Mouse (Mus musculus): ENCODE measurements around the gene Gm973. TPM values are rescaled to one million over a fixed set of nuclear protein-coding genes. Genes with fewer than 3 reads are reported as not detected.

Gene Gm973
- not detected in 2 replicates for polyA plus RNA-seq (2012; ENCODE audit: insufficient read depth, insufficient read length, missing spikeins)

DNA sequence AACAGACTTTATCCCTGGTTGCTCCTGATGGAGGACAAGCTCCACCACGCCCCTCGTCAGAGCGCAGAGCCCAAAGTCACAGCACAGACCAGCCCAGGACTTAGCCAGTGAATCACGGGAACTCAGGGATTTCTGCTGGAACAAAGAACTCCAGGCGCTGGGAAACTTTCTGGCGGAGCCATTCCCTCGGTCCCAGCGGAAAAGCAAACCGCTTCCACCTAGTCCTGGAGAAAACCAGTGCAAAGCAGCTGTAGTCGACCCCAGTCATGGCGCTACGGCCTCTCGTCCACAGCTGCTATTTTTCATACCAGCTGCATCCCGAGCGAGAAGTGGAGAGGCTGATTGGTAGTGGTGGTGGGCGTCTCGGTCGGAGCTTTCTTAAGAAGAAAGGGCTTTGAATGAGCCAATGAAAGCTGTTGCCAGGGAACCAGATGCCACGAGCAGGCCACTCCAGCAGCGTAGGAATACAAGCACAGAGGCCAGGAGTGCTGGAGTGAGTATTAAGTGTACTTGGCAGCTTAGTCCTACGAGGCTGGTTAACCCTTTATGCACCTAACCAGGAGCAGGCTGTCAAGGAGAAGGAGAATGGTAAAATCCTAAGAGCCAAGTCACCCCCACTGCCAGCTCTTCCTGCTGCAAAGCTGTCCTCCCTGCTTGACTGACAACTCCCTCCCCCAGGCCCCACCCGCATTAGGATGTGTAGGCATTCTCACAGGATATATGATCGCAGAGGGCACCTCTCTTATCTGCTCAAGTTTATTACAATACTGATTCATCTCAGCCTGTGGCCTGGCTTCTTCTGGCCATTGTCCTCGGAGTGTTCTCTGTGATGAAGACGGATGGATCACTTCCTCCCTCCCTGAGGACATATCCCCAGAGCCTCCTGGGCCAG, at the start of gene Gm973:
TSS of gene Gm973 (plus strand) at position 239 of the 892 bp plus-strand sequence.
- H3K4me3 ChIP-seq (ENCODE audit: insufficient read depth, low read length) = no peak within 1 kb of the TSS
- no peaks in the 10 kb centered on the region for H3K4me1 ChIP-seq (ENCODE audit: control insufficient read depth, insufficient read depth, low read length)
- TF ChIP-seq POLR2A (IDR thresholded peaks at IDR 0.05; ENCODE audit: borderline replicate concordance, low read depth, low read length) = no peak
- TF ChIP-seq CTCF (IDR thresholded peaks at IDR 0.05; ENCODE audit: low read depth, low read length) = no peak
- no peak within 1 kb of the TSS for H3K27ac ChIP-seq (ENCODE audit: insufficient read depth, low read depth, low read length)

DNA sequence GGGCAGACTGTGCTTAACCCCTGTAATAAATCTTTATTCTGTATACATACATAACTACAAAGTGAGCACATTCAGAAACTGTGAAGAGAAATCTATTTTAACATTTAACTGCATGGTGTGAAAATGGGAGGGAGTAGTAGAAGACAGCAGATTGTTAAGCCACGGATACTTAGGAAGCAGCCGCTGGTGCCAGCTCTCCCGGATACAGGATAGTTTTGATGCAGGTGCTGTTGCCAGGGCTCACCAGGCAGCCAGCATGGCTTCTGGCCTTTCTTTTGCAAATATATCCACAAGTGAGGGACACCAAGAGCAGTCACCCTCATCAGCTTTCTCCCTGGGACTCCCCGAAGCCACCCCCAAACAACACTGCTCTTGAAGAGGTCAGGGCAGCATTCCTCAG, 46.9 kb upstream of the Gm973 start:
- no peak for TF ChIP-seq CTCF (IDR thresholded peaks at IDR 0.05; ENCODE audit: low read depth, low read length)
- no peak for TF ChIP-seq POLR2A (IDR thresholded peaks at IDR 0.05; ENCODE audit: borderline replicate concordance, low read depth, low read length)
- no peak overlapping the region for H3K27ac ChIP-seq (ENCODE audit: insufficient read depth, low read depth, low read length)
- H3K4me1 ChIP-seq (ENCODE audit: control insufficient read depth, insufficient read depth, low read length) = peaks cover 35% of the 10 kb centered on the region
- H3K4me3 ChIP-seq (ENCODE audit: insufficient read depth, low read length) = no peak overlapping the region

DNA sequence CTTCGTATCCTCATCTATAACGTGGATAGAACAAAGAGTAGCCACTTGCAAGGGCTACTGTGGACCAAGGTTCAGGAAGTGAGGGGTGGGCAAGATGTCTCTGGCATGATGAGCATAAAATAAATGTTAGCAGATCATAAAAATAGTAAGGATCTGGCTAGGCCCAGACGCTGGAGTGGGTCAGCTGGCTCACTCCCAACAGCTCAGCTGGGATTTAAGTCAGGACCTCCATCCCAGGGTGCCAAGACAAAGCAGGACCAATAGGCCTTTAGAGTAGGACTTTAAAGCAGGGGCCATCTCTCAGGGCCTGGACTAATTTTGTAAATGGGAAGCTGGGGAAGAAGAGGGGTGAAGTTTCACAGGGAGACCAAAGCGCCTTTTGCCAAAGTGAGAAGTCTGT, 45.3 kb upstream of the Gm973 start:
- no peak overlapping the region for H3K4me3 ChIP-seq (ENCODE audit: insufficient read depth, low read length)
- TF ChIP-seq POLR2A (IDR thresholded peaks at IDR 0.05; ENCODE audit: borderline replicate concordance, low read depth, low read length) (no peak), CTCF (IDR thresholded peaks at IDR 0.05; ENCODE audit: low read depth, low read length) (no peak)
- peaks cover 35% of the 10 kb centered on the region for H3K4me1 ChIP-seq (ENCODE audit: control insufficient read depth, insufficient read depth, low read length)
- no peak overlapping the region for H3K27ac ChIP-seq (ENCODE audit: insufficient read depth, low read depth, low read length)

DNA sequence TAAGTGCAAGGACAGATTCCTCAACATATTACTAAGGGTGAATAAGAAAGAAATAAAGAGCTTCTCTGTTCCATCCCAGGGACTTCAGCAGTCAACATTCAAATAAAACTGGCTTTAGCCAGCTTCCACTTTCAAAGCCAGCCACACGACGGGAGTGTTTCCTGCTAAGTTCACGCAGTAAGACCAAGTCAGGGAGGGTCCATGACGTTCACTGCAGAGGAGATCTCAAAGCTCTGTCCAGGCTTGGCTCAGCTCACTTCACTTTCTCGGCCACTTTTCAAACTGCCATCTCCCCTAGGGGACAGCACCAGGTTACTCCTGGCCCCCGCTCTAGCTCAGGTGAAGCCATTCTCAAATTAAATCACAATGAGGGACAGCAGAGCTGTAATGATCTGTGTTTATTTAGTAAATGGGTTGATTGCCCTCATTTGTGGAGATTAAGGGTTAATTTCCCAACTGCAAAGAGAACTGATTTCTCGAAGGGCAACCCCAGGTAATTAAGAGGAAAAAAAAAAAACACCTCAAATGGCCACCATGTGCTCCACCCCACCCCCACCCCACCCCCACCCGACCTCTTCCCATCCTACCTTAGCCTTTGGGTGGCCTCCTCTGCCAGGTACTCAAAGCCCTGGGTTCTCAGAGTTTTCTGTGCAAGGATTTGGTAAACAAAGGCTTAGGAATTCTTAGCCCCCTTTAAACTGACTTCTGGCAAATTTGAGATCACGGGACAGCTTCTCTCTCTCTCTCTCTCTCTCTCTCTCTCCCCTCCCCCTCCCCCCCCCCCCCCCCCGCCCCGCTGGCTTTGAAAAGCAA, 43.5 kb upstream of the Gm973 start:
- H3K4me3 ChIP-seq (ENCODE audit: insufficient read depth, low read length) = no peak overlapping the region
- H3K27ac ChIP-seq (ENCODE audit: insufficient read depth, low read depth, low read length) = no peak overlapping the region
- H3K4me1 ChIP-seq (ENCODE audit: control insufficient read depth, insufficient read depth, low read length) = peaks cover 33% of the 10 kb centered on the region
- no peak for TF ChIP-seq CTCF (IDR thresholded peaks at IDR 0.05; ENCODE audit: low read depth, low read length)
- TF ChIP-seq POLR2A (IDR thresholded peaks at IDR 0.05; ENCODE audit: borderline replicate concordance, low read depth, low read length) = no peak

DNA sequence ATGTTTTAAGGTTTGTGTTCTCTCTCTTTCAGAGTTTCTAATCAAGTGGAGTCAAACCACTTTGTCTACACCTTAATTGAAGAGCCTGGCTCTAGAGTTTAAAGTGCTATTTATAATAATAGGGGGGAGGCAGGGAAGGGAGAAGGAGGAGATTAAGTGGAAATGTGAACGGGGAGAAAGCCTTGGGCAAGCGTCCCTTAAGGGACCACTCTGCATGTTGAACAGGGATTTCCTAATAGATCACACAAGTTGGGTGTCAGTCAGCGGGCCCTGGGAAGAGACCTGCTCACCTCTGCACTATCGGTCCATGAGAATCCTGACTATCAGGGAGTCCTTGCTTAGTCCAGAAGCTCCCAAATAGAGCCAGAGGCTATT, 42.9 kb upstream of the Gm973 start:
- H3K4me3 ChIP-seq (ENCODE audit: insufficient read depth, low read length) = no peak overlapping the region
- TF ChIP-seq POLR2A (IDR thresholded peaks at IDR 0.05; ENCODE audit: borderline replicate concordance, low read depth, low read length) (no peak), CTCF (IDR thresholded peaks at IDR 0.05; ENCODE audit: low read depth, low read length) (no peak)
- no peak overlapping the region for H3K27ac ChIP-seq (ENCODE audit: insufficient read depth, low read depth, low read length)
- peaks cover 33% of the 10 kb centered on the region for H3K4me1 ChIP-seq (ENCODE audit: control insufficient read depth, insufficient read depth, low read length)

DNA sequence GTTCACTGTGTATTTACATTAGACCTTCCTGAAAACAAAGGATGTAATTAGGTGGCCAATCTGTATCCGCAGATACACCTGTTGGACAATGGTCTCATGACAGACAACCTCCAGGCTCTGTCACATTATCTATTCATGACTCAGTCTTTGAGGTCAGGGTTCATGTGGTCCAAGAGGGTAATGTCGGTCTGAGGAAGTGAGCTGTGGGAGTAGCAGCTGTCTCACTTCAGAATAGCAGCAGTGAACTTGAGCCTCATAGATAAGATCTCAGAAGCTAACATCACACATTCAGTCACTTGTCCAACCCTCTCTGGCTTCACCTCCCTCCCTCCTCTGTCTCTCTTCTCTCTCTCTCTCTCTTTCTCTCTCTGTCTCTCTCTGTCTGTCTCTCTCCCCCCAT, 40.4 kb upstream of the Gm973 start:
- no peak overlapping the region for H3K4me3 ChIP-seq (ENCODE audit: insufficient read depth, low read length)
- H3K4me1 ChIP-seq (ENCODE audit: control insufficient read depth, insufficient read depth, low read length) = peaks cover 30% of the 10 kb centered on the region
- no peak overlapping the region for H3K27ac ChIP-seq (ENCODE audit: insufficient read depth, low read depth, low read length)
- TF ChIP-seq CTCF (IDR thresholded peaks at IDR 0.05; ENCODE audit: low read depth, low read length) (no peak), POLR2A (IDR thresholded peaks at IDR 0.05; ENCODE audit: borderline replicate concordance, low read depth, low read length) (no peak)

DNA sequence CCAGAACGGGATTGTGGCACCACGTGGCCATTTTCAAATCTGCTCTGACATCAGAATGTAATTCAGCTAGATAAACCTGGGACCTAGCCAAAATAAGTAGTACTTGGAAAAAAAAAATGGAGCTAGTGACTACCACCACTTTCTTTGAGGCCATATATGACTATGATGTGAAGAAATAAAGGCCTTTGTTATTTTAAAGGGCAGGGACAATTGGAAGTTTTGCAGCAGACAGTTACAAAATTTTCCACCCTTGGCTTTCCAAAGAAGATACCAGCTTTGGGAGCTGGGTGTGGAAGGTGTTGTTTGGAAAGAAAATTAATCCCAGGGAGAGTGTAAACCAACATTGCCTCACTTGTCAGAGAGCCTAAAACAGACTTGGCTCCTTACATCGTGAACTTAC, 37.2 kb upstream of the Gm973 start:
- TF ChIP-seq POLR2A (IDR thresholded peaks at IDR 0.05; ENCODE audit: borderline replicate concordance, low read depth, low read length) = no peak
- no peak for TF ChIP-seq CTCF (IDR thresholded peaks at IDR 0.05; ENCODE audit: low read depth, low read length)
- Histone ChIP-seq H3K4me3 (ENCODE audit: insufficient read depth, low read length) (no peak overlapping the region), H3K27ac (ENCODE audit: insufficient read depth, low read depth, low read length) (no peak overlapping the region), H3K4me1 (ENCODE audit: control insufficient read depth, insufficient read depth, low read length) (peaks cover 35% of the 10 kb centered on the region)

DNA sequence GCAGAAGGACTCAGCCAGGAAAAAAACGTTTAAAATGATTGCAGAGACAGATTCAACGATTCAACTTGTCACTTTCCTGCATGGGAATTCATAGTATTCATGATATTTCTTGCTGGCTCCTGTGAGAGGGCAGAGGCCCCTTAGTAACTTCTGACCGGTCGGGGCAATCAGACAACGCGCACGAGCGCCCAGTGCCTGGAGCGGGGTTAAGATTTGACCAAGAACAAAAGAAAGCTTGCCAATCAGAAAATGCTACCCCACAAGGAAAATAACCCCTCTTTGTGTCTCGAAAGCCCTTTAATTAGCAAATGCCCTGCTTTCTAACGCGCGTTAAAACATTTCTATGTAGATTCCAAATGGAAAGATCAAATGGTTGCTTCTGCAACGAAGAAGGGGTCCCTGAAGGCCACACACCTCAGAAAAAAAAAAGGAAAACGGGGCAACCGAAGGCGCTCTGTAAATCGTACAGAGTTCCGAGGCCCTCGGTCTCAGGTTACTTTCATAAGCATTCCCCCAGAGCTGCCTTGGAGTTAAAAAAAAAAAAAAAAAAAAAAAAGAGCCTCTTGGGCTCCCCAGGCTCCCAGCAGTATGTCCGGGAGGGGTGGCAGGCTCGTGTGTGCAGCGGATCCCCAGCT, 35.1 kb upstream of the Gm973 start:
- peaks cover 30% of the 10 kb centered on the region for H3K4me1 ChIP-seq (ENCODE audit: control insufficient read depth, insufficient read depth, low read length)
- peak overlapping the region; percentile 63 for H3K4me3 ChIP-seq (ENCODE audit: insufficient read depth, low read length)
- no peak for TF ChIP-seq POLR2A (IDR thresholded peaks at IDR 0.05; ENCODE audit: borderline replicate concordance, low read depth, low read length)
- TF ChIP-seq CTCF (IDR thresholded peaks at IDR 0.05; ENCODE audit: low read depth, low read length) = no peak
- H3K27ac ChIP-seq (ENCODE audit: insufficient read depth, low read depth, low read length) = peak overlapping the region; percentile 84

DNA sequence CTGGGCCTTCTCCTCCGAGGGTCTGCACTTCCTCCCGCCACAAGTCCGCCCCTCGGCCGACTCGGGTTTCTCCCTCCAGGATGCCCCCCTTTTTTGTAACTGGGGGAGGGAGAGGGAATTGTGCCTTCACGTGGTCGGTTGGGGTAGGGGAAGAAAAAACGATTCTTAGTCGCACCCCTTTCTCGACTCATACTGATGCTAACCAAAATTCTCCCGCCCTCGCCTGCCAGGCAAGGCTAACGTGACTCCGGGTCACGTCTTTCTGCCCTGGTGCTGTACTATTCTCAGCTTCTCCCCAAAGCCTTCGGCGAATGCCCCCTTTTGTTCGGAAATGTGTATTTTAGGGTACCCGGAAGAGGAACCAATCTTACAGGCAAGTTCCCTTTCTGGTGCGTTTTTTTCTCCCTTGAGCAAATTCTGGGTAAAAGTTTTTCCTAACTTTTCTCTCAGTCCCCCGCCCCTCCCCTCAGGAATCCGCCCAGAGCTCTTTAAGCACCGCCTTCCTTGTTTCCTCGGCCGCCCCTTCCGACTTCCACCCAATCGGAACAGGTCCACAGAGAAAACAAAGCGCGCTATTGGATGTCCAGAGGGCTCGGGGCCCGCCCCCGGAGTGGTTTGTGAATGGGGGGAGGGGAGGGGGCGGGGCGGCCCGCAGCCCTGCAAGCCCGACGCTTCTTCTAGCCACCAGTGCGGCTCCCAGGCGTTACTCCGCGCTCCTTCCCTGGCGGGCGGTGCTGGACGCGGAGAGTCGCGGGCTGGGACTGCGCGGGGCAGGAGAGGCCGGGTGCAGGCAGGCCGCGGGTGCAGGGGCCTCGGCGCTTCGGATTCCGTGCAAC, 34.4 kb upstream of the Gm973 start:
- peak overlapping the region; percentile 94 for H3K4me3 ChIP-seq (ENCODE audit: insufficient read depth, low read length)
- peaks cover 31% of the 10 kb centered on the region for H3K4me1 ChIP-seq (ENCODE audit: control insufficient read depth, insufficient read depth, low read length)
- TF ChIP-seq POLR2A (IDR thresholded peaks at IDR 0.05; ENCODE audit: borderline replicate concordance, low read depth, low read length) (peak; percentile 43; the same call in 1 of the 2 replicates), CTCF (IDR thresholded peaks at IDR 0.05; ENCODE audit: low read depth, low read length) (no peak)
- H3K27ac ChIP-seq (ENCODE audit: insufficient read depth, low read depth, low read length) = peak overlapping the region; percentile 84

All from bone marrow macrophage, adult 2 months (primary cell).